Mouse (Mus musculus): Measurements from ENCODE around the gene Cemip.
A peak's percentile ranks its signal among the peaks of the same experiment; 100 is the strongest.
"Not testable (repeated sequence)": the region's sequence is repeated elsewhere in the genome, so short reads cannot be mapped to it uniquely, and the experiment has no call there.

Gene Cemip

DNA sequence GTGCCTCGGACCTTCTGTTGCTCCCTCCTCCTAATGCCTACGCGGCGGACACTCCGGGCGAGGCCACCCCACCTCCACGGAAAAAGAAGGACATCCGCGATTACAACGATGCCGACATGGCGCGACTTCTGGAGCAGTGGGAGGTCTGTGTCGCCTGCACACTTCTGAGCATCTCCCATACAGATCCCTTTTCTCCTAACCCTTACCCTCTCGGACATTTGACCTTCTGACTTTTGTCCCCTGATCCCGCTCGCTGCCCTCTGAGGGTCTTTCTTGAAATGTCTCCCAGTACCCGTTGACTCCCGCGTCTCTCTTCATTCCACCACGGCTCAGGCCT, 194.0 kb downstream of the Cemip start:
- DNase-seq (ENCODE audit: low spot score): no peak

DNA sequence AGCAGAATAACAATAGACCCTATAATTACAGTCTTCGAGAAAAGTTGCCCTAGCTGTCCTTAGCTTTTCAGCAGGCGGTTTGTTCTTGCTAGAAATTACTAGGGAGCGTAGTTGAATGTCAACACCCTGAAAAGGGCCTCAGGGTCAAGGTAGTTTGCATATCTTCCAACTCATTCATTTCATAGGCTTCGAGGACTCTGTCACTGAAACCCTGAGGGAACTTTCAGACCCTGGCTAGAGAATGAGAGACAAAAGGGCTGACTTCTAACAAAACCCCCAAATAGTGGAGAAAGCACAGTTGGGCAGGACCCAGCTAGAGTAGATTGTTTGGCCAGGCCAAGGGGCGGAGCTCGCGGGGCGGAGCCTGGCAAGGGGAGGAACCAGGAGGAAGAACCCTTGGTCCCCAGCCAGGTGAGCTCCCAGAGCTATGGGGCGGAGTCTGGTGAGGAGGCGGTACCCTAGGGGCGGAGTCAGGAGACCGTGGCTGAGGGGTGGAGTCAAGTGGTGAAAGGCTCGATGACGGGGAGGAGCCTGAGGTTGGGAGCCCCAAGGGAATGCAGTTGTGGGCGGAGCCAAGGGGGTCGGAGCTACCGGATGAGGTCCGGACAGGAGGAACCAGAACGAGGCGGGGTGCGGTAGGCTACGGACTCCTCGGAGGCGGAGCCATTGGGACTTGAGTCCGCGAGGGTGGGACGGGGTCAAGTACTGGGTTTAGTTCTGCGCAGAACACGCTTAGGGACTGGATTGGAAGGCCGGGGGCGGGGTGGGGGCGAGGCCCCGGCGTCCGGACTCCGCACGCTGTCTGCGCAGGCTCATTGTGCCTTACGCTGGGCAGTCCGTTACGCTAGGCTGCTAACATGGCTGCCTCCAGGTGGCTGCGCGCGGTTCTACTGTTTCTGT, 194.6 kb downstream of the Cemip start:
- peak; percentile 98 for DNase-seq (ENCODE audit: low spot score)

GRCm38 (mm10) chr7:83889946-83890345, 196.4 kb downstream of the Cemip start:
- DNase-seq (ENCODE audit: low spot score): not testable (repeated sequence)

- no peak for DNase-seq (ENCODE audit: low spot score)
These were observed 196.9 kb downstream of the Cemip start for GRCm38 (mm10) chr7:83889383-83889782.

GRCm38 (mm10) chr7:83886366-83887129, 199.8 kb downstream of the Cemip start:
- no peak for DNase-seq (ENCODE audit: low spot score)

- DNase-seq (ENCODE audit: low spot score): no peak
These were observed 200.5 kb downstream of the Cemip start for GRCm38 (mm10) chr7:83885835-83886234.

DNA sequence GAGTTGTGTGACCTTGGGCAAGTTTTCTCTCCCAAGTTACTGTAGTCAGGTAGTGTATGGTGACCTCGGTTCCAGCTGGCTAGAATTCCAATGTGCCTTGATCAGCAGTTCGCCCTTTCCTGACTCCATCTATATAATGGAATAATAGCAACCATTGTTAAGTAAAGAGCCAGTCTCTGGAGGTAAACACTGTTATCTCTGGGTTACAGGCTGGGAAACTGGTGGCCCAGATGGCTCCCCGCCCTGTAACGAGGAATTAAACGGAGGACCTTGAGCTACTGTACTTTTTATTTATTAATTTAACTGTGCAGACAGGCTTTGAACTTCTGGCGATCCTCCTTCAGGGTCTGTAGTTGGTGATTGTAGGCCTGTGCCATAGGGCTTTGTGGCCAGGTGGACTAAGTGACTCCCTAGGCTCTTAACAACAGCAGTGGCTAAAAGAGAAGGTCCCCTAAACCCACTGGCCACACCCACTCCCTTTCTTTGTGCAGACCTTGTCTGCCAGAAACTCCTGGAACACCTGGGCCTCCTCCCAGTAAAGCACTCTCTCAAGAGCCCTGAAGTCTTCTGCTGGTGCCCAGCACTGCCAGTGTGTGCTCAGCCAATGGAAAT, 201.3 kb downstream of the Cemip start:
- no peak for DNase-seq (ENCODE audit: low spot score)

- peak; percentile 87 for DNase-seq (ENCODE audit: low spot score)
These were observed 202.2 kb downstream of the Cemip start, which contains the start of the genes Tlnrd1 and Mesd for GRCm38 (mm10) chr7:83884021-83884658. Tlnrd1 (minus strand) TSS chr7:83884305. Mesd (plus strand) TSS chr7:83884466.

DNA sequence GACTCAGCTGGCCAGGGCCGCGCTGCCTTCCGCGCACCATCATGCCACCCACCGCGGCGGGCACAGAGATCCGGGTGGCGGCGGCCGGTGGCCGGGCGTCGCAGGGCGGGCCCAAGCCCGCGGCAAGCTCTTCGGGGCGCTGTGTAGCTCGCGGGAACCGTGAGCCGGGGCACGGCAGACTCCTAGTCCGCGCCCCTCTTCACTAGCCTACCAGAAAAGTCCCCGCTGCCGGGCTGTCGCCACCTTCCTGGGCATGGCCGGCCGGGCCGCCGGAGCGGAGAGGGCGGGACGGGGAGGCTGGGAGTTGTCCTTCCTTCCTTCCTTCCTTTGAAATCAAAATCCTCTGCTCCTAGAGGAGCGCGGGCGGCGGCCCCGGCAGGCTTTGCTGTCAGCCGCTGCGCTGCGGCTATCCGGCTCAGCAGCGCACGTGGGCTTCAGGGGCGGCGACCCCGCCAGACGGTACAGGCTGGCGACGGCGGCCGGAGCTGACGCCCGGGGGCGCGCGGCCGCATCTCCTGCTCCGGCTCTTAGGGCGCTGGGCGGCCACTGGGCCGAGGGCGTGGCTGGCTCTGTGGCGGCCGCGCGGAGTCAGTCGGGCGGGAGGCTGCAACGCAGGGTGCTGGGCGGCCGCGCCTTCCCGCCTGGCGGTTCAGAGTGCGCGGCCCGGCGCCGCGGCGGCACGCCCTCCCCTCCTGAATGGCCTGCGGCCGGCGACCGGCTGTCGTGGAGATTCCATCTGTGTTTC, 202.9 kb downstream of the Cemip start:
- no peak for DNase-seq (ENCODE audit: low spot score)

All from left cerebral cortex, adult 11 months (tissue).